Mouse (Mus musculus) kidney, embryonic 16.5 days (tissue): Measurements from ENCODE around the gene Tnni1. TPM values are rescaled to one million over a fixed set of nuclear protein-coding genes. Genes with fewer than 3 reads are reported as not detected.

Experiments used
- ATAC-seq: fragments of 200-750 bp; cut with Nextera tagmentation; 2 replicates; pipeline ENCODE4 v1.8.0; 2017; ENCODE audit warnings: moderate TSS enrichment; ENCODE audit not compliant: low FRiP score, low TSS enrichment
- H3K27ac ChIP-seq: fragments of 300-500 bp; sonication (generic); 2 replicates; pipeline ENCODE4 v1.5.1; 2014; ENCODE audit warnings: low read length
- H3K27me3 ChIP-seq: fragments of 300-500 bp; sonication (generic); 2 replicates; pipeline ENCODE4 v1.6.1; 2014; ENCODE audit warnings: low read length, control low read depth, mixed read lengths; ENCODE audit not compliant: insufficient read depth
- H3K36me3 ChIP-seq: fragments of 300-500 bp; sonication (generic); 2 replicates; pipeline ENCODE4 v1.6.1; 2014; ENCODE audit warnings: low read length, control low read depth, mixed read lengths; ENCODE audit not compliant: insufficient read depth
- H3K4me1 ChIP-seq: fragments of 300-500 bp; sonication (generic); 2 replicates; pipeline ENCODE4 v1.6.1; 2014; ENCODE audit warnings: low read length, control low read depth, mixed read lengths; ENCODE audit not compliant: insufficient read depth
- H3K4me2 ChIP-seq: fragments of 300-500 bp; sonication (generic); replicated peaks from 2 replicates; pipeline ENCODE4 v1.6.1; 2014; ENCODE audit warnings: low read depth, low read length
- H3K4me3 ChIP-seq: fragments of 300-500 bp; sonication (generic); 2 replicates; pipeline ENCODE4 v1.5.1; 2014; ENCODE audit warnings: mild to moderate bottlenecking, low read length
- H3K9ac ChIP-seq: fragments of 300-500 bp; sonication (generic); replicated peaks from 2 replicates; pipeline ENCODE4 v1.6.1; 2014; ENCODE audit warnings: low read length
- H3K9me3 ChIP-seq: fragments of 300-500 bp; sonication (generic); 2 replicates; pipeline ENCODE4 v1.6.1; 2016; ENCODE audit warnings: low read length, control low read depth
- WGBS: fragments of 180-500 bp; shearing (Covaris S2); extraction: QIAGEN DNeasy Blood & Tissue Kit; methylation state at CpG from one replicate; pipeline ENCODE4 v1.1.7; 2014; 5-methylcytosine and 5-hydroxymethylcytosine counted together
- polyA plus RNA-seq: library from polyadenylated mRNA; unstranded; fragments of >200 nt; fragmentation: Nextera tagmentation; extraction: Ambion mirVana; gene quantifications from 2 replicates; pipeline ENCODE4 v1.2.1, GENCODE M21; 2015

The Tnni1 gene
- polyA plus RNA-seq, 1 experiment from 2014 or later: 23.5 TPM

- Histone ChIP-seq H3K27ac (peak overlapping the region; percentile 54; the same call in 1 of the 2 replicates), H3K4me3 (no peak overlapping the region), H3K27me3 (peaks cover 20% of the 10 kb centered on the region), H3K36me3 (no peaks in the 10 kb centered on the region), H3K4me2 (no peak overlapping the region), H3K4me1 (peaks cover 36% of the 10 kb centered on the region), H3K9me3 (no peaks in the 10 kb centered on the region), H3K9ac (no peak overlapping the region)
- WGBS: 71% methylated on average over 5 of the region's 5 CpGs
- peak; percentile 36; the same call in 1 of the 2 replicates for ATAC-seq
These were observed 34.6 kb downstream of the Tnni1 start for GRCm38 (mm10) chr1:135813687-135814395.

GRCm38 (mm10) chr1:135814531-135814930 lies 35.3 kb downstream of the Tnni1 start:
- Histone ChIP-seq H3K4me2 (no peak overlapping the region), H3K27me3 (peaks cover 25% of the 10 kb centered on the region), H3K9me3 (no peaks in the 10 kb centered on the region), H3K36me3 (no peaks in the 10 kb centered on the region), H3K27ac (peak overlapping the region; percentile 54; the same call in 1 of the 2 replicates), H3K4me3 (no peak overlapping the region), H3K9ac (no peak overlapping the region), H3K4me1 (peaks cover 40% of the 10 kb centered on the region)
- 76% methylated on average over 5 of the region's 5 CpGs for WGBS
- no peak for ATAC-seq

GRCm38 (mm10) chr1:135817595-135817994 lies 38.4 kb downstream of the Tnni1 start:
- H3K9ac ChIP-seq: no peak overlapping the region
- H3K27me3 ChIP-seq: peaks cover 32% of the 10 kb centered on the region
- no peak overlapping the region for H3K27ac ChIP-seq
- ATAC-seq: no peak
- H3K4me2 ChIP-seq: no peak overlapping the region
- no peaks in the 10 kb centered on the region for H3K36me3 ChIP-seq
- H3K4me3 ChIP-seq: no peak overlapping the region
- peaks cover 57% of the 10 kb centered on the region for H3K4me1 ChIP-seq
- WGBS: 50% methylated on average over 4 of the region's 4 CpGs
- no peaks in the 10 kb centered on the region for H3K9me3 ChIP-seq

GRCm38 (mm10) chr1:135818481-135819086 lies 39.4 kb downstream of the Tnni1 start, which contains the start of gene Lad1:
Gene Lad1 (plus strand): TSS chr1:135818598.
- H3K4me3 ChIP-seq: peak within 1 kb of the TSS; percentile 63
- H3K27ac ChIP-seq: peak within 1 kb of the TSS; percentile 28; the same call in 1 of the 2 replicates
- H3K4me2 ChIP-seq: peak within 1 kb of the TSS; percentile 93
- H3K36me3 ChIP-seq: no peaks in the 10 kb centered on the region
- ATAC-seq: peak; percentile 50
- peaks cover 32% of the 10 kb centered on the region for H3K27me3 ChIP-seq
- under 1% methylated on average over 59 of the region's 63 CpGs for WGBS
- H3K9me3 ChIP-seq: no peaks in the 10 kb centered on the region
- H3K9ac ChIP-seq: peak within 1 kb of the TSS; percentile 73
- peaks cover 50% of the 10 kb centered on the region for H3K4me1 ChIP-seq

- WGBS: 71% methylated on average over 10 of the region's 10 CpGs
- Histone ChIP-seq H3K27ac (0 out of 2 replicates have a peak overlapping the region, but pooled peaks have one; percentile 19), H3K27me3 (peaks cover 32% of the 10 kb centered on the region), H3K9me3 (no peaks in the 10 kb centered on the region), H3K4me2 (peak overlapping the region; percentile 93), H3K4me1 (peaks cover 40% of the 10 kb centered on the region), H3K9ac (peak overlapping the region; percentile 23; the same call in 1 of the 2 replicates), H3K4me3 (peak overlapping the region; percentile 63), H3K36me3 (no peaks in the 10 kb centered on the region)
- peak; percentile 14; the same call in 1 of the 2 replicates for ATAC-seq
These were observed 40.8 kb downstream of the Tnni1 start for GRCm38 (mm10) chr1:135820071-135820470.

- WGBS: 70% methylated on average over 16 of the region's 16 CpGs
- Histone ChIP-seq H3K27ac (peak overlapping the region; percentile 78), H3K4me3 (no peak overlapping the region), H3K27me3 (peaks cover 32% of the 10 kb centered on the region), H3K4me2 (peak overlapping the region; percentile 19), H3K9ac (peak overlapping the region; percentile 18; the same call in 1 of the 2 replicates), H3K9me3 (no peaks in the 10 kb centered on the region), H3K4me1 (peaks cover 40% of the 10 kb centered on the region), H3K36me3 (no peaks in the 10 kb centered on the region)
- peak; percentile 55 for ATAC-seq
These were observed 41.6 kb downstream of the Tnni1 start for GRCm38 (mm10) chr1:135820736-135821364.

GRCm38 (mm10) chr1:135821780-135822179 lies 42.5 kb downstream of the Tnni1 start:
- WGBS: 78% methylated on average over 7 of the region's 7 CpGs
- H3K9ac ChIP-seq: no peak overlapping the region
- peaks cover 29% of the 10 kb centered on the region for H3K27me3 ChIP-seq
- H3K4me1 ChIP-seq: peaks cover 40% of the 10 kb centered on the region
- H3K27ac ChIP-seq: no peak overlapping the region
- H3K4me2 ChIP-seq: no peak overlapping the region
- no peak overlapping the region for H3K4me3 ChIP-seq
- H3K36me3 ChIP-seq: no peaks in the 10 kb centered on the region
- no peak for ATAC-seq
- no peaks in the 10 kb centered on the region for H3K9me3 ChIP-seq

GRCm38 (mm10) chr1:135828918-135829317 lies 49.7 kb downstream of the Tnni1 start:
- no peak for ATAC-seq
- 50% methylated on average over 1 of the region's 1 CpGs for WGBS

GRCm38 (mm10) chr1:135834206-135834859 lies 55.1 kb downstream of the Tnni1 start:
- Histone ChIP-seq H3K27me3 (no peaks in the 10 kb centered on the region), H3K36me3 (no peaks in the 10 kb centered on the region), H3K4me3 (no peak overlapping the region), H3K27ac (no peak overlapping the region), H3K4me2 (no peak overlapping the region), H3K9me3 (no peaks in the 10 kb centered on the region), H3K9ac (no peak overlapping the region), H3K4me1 (0 out of 2 replicates have a peak, but pooled peaks cover 3% of the 10 kb centered on the region)
- 52% methylated on average over 6 of the region's 6 CpGs for WGBS
- no peak for ATAC-seq

More at GRCm38 (mm10) chr1:135828918-135829317, 49.7 kb downstream of the Tnni1 start:
- H3K9me3 ChIP-seq: no peaks in the 10 kb centered on the region
- H3K4me1 ChIP-seq: 0 out of 2 replicates have a peak, but pooled peaks cover under 1% of the 10 kb centered on the region
- H3K27me3 ChIP-seq: no peaks in the 10 kb centered on the region
- H3K9ac ChIP-seq: no peak overlapping the region
- H3K27ac ChIP-seq: no peak overlapping the region
- H3K4me3 ChIP-seq: no peak overlapping the region
- H3K36me3 ChIP-seq: no peaks in the 10 kb centered on the region; the same call in 1 of the 2 replicates
- no peak overlapping the region for H3K4me2 ChIP-seq
